Mouse (Mus musculus) C2C12 (cell line): ENCODE results near the gene Tril.

ENCODE experiments used
- CTCF ChIP-seq: IDR thresholded peaks from one replicate; pipeline ENCODE4 v1.5.1; 2011; ENCODE audit not compliant: control insufficient read depth, insufficient read depth, insufficient read length
- USF1 ChIP-seq: IDR thresholded peaks from one replicate; pipeline ENCODE4 v1.6.1; 2011; ENCODE audit warnings: low read depth, mild to moderate bottlenecking, control low read depth, moderate library complexity

GRCm38 (mm10) chr6:53863011-53863410, 42.4 kb upstream of the Tril start:
- TF ChIP-seq CTCF (no peak), USF1 (no peak)
